26 mouse cellular contexts compared by ENCODE assay signal in the genomic region with DNA sequence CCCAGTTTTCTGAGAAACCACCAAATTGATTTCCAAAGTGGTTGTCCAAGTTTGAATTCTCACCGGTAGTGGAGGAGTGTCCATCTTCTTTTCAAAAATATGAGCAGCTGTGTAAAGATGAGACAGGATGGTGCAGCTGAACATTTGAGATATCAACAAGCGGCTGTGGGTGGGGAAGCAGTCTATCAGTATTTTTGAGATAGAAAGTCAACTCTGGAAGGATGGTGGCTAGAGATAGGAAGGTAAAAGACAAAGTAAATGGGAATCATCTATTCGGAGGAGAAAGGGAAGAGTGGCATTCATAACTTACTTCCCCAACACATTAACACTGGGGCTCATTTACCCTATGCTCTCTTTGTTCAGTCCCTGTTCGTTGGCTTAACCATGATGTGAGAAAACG.
"Had no signal": no experiment of that assay in that cellular context is flagged by ENCODE, and none has a peak within 500 bp of the region (broad histone marks: within the 10 kb centered on the region; RNA-seq: fewer than 3 reads in every experiment).

No protein-coding gene starts in this region.

- H3K9me3 ChIP-seq: limb, embryonic 10.5 days; limb, embryonic 12.5 days; limb, embryonic 13.5 days; limb, embryonic 15.5 days; liver, embryonic 15.5 days; lung, embryonic 15.5 days; midbrain, embryonic 10.5 days; midbrain, embryonic 12.5 days; midbrain, embryonic 13.5 days; midbrain, embryonic 15.5 days; neural tube, embryonic 12.5 days; neural tube, embryonic 13.5 days had no signal

- H3K27me3 ChIP-seq: limb, embryonic 12.5 days; limb, embryonic 13.5 days; limb, embryonic 15.5 days; liver, embryonic 15.5 days; lung, embryonic 15.5 days; megakaryocyte, embryonic 14.5 days; midbrain, embryonic 12.5 days; midbrain, embryonic 13.5 days; midbrain, embryonic 15.5 days; neural tube, embryonic 12.5 days; neural tube, embryonic 13.5 days had no signal

- DNase-seq: left cerebral cortex, postnatal 4 days; liver; lung, adult 18-20 months; lung, adult 2 months; lung, postnatal 10 days; lung, postnatal 14 days; lung, postnatal 4 days had no signal

- H3K4me1 ChIP-seq: limb, embryonic 10.5 days; limb, embryonic 12.5 days; limb, embryonic 13.5 days; limb, embryonic 15.5 days; liver, embryonic 15.5 days; lung, embryonic 15.5 days; megakaryocyte, embryonic 14.5 days; midbrain, embryonic 10.5 days; midbrain, embryonic 12.5 days; midbrain, embryonic 13.5 days; midbrain, embryonic 15.5 days; neural tube, embryonic 12.5 days; neural tube, embryonic 13.5 days had no signal

- ATAC-seq: lung, postnatal 0 days had no signal

- H3K27ac ChIP-seq: left cerebral cortex, adult 2 months; limb, embryonic 10.5 days; limb, embryonic 12.5 days; limb, embryonic 13.5 days; limb, embryonic 15.5 days; liver, embryonic 15.5 days; lung, embryonic 15.5 days; macrophage; midbrain, embryonic 10.5 days; midbrain, embryonic 12.5 days; midbrain, embryonic 13.5 days; midbrain, embryonic 15.5 days; neural tube, embryonic 12.5 days; neural tube, embryonic 13.5 days had no signal

- H3K4me3 ChIP-seq: left cerebral cortex, adult 2 months; limb, embryonic 10.5 days; limb, embryonic 12.5 days; limb, embryonic 13.5 days; limb, embryonic 15.5 days; liver, embryonic 15.5 days; lung, embryonic 15.5 days; megakaryocyte, embryonic 14.5 days; midbrain, embryonic 10.5 days; midbrain, embryonic 12.5 days; midbrain, embryonic 13.5 days; midbrain, embryonic 15.5 days; myocyte; neural tube, embryonic 12.5 days; neural tube, embryonic 13.5 days had no signal

- H3K36me3 ChIP-seq: limb, embryonic 10.5 days; limb, embryonic 12.5 days; limb, embryonic 13.5 days; limb, embryonic 15.5 days; liver, embryonic 15.5 days; lung, embryonic 15.5 days; midbrain, embryonic 10.5 days; midbrain, embryonic 12.5 days; midbrain, embryonic 13.5 days; midbrain, embryonic 15.5 days; neural tube, embryonic 12.5 days; neural tube, embryonic 13.5 days had no signal

- H3K9ac ChIP-seq: limb, embryonic 12.5 days; limb, embryonic 13.5 days; limb, embryonic 15.5 days; liver, embryonic 15.5 days; lung, embryonic 14.5 days; lung, embryonic 15.5 days; midbrain, embryonic 12.5 days; midbrain, embryonic 13.5 days; midbrain, embryonic 15.5 days; neural tube, embryonic 12.5 days; neural tube, embryonic 13.5 days had no signal

- H3K4me2 ChIP-seq: limb, embryonic 12.5 days; limb, embryonic 13.5 days; limb, embryonic 15.5 days; liver, embryonic 15.5 days; lung, embryonic 14.5 days; lung, embryonic 15.5 days; midbrain, embryonic 11.5 days; midbrain, embryonic 12.5 days; midbrain, embryonic 13.5 days; midbrain, embryonic 15.5 days; neural tube, embryonic 12.5 days; neural tube, embryonic 13.5 days had no signal
